Mouse (Mus musculus) lung, adult 2 months (tissue): ENCODE data around the gene 1190005I06Rik.

Source experiments
- CTCF ChIP-seq: fragments of 200-500 bp; IDR thresholded peaks from 2 replicates; pipeline ENCODE4 v1.5.1; 2011; ENCODE audit warnings: mild to moderate bottlenecking, low read length, control low read depth; ENCODE audit not compliant: insufficient read depth
- POLR2A ChIP-seq: fragments of 200-500 bp; IDR thresholded peaks from 2 replicates; pipeline ENCODE4 v1.6.1; 2011; ENCODE audit warnings: low read depth, mild to moderate bottlenecking, control low read depth, low read length, borderline replicate concordance; ENCODE audit errors: extremely low read depth

- TF ChIP-seq POLR2A: no peak
- no peak for TF ChIP-seq CTCF
These were observed 49.1 kb upstream of the 1190005I06Rik start for GRCm38 (mm10) chr8:120696401-120697153.
